Mouse (Mus musculus): ENCODE data around the gene Tyro3.

The Tyro3 gene

DNA sequence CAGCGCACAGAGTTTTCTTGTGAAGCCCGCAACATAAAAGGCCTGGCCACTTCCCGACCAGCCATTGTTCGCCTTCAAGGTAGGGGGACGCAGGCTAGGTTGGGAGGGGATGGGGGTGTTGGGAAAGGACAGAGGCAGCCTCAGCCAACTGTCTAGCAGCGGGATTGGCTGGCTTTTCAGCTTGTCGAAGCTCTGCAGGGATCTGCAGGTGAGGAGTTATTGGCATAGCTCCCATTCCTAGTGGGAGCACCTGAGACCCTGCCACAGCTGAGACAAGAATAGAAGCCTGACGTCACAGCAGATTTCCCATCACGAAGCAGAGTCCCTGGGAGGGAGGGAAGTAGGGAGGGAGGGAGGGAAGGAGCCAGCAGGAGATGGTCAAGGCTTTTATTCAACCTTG lies 7.2 kb downstream of the Tyro3 start:
- no peak for DNase-seq

DNA sequence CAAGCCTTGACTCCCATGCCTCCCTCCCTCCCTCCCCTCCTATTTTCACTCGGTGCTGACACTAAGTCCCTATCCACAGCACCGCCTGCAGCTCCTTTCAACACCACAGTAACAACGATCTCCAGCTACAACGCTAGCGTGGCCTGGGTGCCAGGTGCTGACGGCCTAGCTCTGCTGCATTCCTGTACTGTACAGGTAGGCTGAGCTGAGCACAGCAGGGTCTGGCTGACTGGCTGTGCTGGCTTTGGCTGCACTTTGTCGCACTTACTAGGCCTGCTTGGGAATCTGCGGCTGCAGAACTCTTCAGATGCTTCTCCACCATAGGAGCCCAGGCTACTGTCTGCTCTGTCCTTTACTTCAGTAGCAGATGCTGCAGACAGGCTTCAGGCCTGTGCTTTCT lies 8.0 kb downstream of the Tyro3 start:
- no peak for DNase-seq

DNA sequence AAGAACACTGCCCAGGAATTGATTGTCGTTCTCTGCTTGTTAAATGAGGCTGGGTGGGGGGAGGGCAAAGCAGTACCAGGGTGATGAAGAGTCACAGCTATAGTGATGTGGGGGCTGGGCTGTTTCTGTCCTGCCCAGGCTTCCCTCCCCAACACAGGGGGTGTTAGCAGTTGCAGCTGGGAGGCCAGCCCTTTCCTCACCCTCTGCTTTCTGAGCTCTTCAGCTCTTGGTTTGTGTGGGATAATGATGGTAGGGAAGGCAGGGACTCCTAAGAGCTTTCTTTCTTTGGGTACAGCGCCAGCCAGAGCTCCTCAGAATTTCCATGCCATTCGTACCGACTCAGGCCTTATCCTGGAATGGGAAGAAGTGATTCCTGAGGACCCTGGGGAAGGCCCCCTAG lies 10.9 kb downstream of the Tyro3 start:
- no peak for DNase-seq

DNA sequence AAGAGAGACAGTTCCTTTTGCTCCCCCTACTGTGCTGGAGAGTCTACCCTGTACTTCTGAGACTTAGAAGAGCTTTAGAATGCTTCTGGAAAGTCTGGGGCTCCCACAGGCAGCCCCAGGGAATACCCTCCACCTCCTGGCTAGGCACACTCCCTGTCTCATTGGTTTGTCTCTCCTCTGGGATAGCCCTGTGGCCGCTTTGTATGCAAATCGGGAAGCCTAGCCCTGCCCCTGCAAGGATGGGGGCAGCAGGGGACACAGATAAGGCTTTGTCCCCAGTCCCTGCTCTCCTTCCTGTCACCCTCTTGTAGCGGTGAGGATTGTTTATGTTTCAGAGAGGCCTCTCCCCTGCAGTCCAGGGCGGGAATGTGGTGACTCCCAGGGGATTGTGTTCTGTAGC lies 11.3 kb downstream of the Tyro3 start:
- DNase-seq = no peak

DNA sequence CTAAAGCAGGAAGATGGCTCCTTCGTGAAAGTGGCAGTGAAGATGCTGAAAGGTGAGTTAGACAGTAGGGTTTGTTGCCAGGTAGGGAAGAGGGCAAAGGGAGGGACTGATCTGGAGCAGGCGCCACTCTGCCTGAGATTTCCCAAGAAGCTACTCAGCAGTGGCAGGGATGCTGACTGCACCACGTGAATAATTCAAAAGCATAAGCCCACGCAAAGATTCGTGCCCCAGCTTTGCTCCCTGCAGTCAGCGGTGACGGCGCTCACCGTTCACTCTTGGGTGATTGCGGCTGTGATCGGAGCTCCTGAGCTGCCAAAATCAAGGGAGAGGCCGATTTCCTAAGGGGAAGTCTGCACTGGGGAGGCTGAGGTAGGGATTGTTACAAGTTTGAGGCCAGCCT lies 13.4 kb downstream of the Tyro3 start:
- no peak for DNase-seq

DNA sequence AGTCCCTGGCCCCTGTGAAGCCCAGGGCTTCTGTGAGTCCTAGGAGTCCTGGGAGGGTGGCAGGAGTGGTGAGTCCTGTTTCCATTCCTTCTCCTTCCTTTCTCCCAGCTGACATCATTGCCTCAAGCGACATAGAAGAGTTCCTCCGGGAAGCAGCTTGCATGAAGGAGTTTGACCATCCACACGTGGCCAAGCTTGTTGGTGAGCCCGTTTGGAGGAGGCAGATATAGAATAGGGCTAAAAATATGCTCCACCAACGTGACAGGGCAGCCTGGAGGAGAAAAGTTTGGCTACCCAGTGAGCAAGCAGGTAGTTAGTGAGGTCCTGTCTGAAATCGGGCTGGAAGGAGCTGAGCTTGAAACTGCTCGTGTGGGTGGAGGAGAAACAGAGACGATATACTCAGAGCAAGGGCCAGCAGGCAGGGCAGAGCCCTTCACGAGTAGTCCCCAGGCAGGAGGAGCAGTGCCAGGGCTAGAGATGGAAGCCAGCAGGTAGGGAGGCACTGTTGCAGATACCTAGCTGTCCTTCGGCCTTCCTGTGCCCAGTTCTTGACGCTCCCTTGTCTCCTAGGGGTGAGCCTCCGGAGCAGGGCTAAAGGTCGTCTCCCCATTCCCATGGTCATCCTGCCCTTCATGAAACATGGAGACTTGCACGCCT lies 14.1 kb downstream of the Tyro3 start:
- no peak for DNase-seq

DNA sequence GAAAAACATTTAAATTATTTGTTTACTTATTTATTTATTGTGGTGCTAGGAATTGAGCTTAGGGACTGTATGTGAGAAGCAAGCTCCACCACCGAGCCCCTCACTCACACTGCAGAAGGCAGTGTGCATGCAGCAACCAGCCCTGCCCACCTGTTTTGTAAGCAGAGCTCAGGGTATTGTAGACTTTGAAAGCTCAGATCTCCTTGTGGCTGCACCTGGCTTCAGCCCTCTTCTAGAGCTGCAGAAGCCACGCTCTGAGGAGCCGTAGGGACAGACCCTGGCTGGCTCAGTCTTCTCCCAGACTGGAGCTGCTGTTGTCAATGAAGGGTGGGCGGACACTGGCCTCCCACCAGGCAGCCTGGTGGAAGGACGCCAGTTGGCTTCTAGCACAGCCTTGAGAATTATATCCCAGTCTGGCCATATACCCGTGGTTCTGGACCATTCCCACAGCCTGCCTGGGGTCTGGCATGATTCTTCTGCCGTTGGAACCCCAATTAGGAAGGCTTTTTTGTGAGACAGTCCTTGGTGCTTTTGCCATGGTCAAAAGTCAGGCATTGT lies 16.9 kb downstream of the Tyro3 start:
- no peak for DNase-seq

DNA sequence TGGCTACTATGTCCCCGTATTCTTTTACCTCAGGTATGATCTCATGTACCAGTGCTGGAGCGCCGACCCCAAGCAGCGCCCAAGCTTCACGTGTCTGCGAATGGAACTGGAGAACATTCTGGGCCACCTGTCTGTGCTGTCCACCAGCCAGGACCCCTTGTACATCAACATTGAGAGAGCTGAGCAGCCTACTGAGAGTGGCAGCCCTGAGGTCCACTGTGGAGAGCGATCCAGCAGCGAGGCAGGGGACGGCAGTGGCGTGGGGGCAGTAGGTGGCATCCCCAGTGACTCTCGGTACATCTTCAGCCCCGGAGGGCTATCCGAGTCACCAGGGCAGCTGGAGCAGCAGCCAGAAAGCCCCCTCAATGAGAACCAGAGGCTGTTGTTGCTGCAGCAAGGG lies 19.1 kb downstream of the Tyro3 start:
- no peak for DNase-seq

DNA sequence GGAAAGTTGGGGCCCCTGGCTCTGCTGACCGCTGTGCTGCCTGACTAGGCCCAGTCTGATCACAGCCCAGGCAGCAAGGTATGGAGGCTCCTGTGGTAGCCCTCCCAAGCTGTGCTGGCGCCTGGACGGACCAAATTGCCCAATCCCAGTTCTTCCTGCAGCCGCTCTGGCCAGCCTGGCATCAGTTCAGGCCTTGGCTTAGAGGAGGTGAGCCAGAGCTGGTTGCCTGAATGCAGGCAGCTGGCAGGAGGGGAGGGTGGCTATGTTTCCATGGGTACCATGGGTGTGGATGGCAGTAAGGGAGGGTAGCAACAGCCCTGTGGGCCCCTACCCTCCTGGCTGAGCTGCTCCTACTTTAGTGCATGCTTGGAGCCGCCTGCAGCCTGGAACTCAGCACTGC lies 19.5 kb downstream of the Tyro3 start:
- no peak for DNase-seq

DNA sequence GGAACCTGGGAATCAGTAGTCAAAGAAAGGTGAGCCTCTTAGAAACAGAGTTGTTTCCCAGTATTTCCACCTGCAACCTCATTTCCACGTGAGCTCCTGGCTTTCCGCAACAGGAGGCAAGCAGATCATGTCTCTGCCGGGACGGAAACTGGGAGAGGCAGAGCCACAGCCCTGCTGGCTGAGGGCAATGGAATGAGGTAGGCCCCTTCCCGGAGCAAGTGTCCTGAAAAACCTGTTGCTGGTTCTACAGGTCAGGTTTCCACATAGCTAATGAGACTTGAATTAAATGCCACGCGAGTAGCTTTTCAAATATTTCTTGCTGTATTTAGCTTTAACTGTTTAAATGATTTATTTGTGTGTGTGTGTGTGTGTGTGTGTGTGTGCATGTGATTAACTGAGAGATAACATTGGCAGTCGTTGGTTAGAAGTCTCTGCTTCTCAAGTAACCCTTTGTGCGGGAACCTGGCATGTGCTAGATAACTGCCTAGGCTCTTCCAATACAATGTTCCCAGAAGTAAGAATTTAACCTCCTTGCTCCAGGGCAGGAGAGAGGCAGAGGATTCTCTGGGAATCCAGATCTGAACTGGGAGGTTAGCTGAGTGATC lies 21.2 kb downstream of the Tyro3 start:
- no peak for DNase-seq

DNA sequence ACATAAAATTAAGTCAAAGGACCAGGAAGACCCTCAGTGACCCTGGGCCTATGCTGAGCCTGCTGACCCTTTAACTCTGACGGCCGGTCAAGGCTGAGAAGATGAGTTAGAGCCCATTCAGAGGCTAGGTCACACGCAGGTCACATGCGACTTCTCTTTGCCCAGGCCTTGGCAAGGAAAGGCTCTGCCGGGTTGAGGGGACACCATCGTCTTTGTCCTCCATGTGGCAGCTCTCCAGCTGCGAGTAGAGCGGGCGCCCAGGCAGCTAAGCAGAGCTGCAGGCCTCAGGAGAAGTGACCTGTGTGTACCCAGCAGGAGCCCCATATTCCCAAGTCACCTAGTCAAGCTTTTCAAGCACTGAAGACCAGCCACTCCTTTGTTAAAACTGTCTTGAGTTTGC lies 23.6 kb downstream of the Tyro3 start:
- no peak for DNase-seq

DNA sequence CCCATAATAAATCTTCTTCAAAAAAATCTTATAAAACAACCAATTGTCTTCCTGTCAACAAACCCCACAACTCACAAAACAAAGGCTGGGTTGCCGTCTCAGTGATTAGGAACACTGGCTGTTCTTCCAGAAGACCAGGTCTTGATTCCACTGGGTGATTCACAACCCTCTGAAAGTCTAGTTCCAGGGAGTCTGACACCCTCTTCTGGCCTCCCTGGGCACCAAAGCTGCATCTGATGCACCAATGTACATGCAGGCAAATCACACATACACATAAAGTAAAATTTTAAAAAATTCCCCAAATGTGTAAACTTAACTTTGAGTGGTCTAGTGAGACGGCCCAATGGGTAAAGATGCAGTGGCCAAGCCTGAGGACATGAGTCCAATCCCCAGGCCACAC lies 33.0 kb downstream of the Tyro3 start:
- DNase-seq = no peak

DNA sequence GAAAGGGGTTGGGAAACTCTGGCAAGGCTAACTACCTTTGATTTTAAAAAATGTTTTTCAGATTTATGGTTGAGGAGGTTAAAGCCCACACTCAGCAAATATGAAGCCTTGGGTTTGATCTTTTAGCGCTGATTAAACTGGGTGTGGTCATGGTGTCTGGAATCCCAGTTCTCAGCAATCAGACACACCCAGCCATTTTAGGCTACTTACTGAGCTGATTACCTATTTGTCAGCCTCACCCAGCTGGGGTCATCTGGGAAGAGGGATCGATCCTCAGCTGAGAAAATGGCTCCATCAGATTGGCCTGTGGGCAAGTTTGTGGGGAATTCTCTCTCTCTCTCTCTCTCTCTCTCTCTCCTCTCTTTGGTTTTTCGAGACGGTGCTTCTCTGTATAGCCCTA lies 36.7 kb downstream of the Tyro3 start:
- no peak for DNase-seq

DNA sequence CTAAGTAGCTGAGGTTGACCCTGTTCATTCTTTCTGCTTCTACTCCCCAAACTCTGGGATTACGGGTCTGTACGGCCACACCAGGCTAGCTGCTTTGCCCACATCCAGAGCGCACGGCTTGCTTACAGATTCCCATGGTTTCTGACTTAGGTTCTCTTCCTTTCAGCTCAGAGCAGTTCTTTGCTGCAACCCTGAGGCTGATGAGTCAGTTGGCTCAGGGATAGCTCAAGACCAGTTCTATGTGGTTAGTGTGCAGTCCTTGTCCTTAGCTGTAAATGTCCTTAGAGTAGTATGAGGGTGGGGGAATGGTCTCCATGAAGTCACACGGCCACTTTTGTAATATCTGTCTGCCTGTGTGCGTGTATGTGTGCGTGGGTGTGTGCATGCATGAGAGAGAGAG lies 40.1 kb downstream of the Tyro3 start:
- no peak for DNase-seq

DNA sequence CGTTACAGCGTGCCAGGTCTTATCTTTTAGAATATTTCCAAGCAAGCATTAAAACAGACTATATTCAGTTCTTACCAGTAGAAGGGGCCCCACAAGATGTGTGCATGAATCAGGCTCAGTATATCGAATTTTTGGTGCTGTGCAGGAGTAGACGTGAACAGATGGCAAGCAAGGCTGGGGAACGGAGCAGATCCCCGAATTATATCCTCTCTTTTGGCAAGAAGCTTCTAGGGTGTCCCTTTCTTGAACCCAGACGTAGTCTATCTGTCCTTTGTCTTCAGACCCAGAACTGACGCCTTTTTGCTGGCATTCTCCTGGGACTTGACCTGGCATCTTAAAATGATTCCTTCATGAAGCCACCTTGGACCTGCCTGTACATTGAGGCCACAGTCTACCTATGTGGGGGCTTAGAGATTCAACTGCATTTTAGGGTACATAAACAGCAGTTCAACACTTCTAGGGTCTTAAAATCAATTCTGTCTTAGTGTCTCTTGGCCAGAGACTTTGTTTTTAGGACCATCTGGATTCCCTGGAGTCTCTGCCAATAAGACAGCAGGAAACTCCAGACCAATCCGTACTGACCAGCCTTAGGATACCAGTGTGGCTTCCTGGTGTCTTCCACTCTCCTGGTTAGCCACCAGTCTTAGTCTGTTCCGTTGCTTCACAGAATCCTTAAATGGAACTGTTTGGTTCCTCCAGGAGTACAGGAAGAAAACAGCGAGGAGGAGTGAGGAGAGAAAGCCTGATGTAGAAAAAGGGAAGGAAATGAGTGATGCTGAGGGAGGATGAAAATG lies 41.0 kb downstream of the Tyro3 start:
- no peak for DNase-seq

DNA sequence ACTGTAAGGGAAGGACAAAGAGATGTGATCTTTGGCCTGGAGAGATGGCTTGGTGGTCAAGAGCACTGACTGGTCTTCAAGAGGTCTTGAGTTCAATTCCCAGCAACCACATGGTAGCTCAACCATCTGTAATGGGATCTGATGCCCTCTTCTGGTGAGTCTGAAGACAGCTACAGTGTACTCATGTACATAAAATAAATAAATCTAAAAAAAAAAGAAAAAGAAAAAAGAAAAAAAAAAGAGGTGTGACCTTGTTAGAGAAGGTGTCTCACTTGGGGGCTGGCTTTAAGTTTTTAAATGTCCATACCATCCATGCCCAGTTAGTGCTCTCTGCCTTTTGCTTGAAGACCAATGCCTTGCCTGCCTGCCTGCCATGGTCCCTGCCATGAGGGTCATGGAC lies 42.5 kb downstream of the Tyro3 start:
- DNase-seq = no peak

DNA sequence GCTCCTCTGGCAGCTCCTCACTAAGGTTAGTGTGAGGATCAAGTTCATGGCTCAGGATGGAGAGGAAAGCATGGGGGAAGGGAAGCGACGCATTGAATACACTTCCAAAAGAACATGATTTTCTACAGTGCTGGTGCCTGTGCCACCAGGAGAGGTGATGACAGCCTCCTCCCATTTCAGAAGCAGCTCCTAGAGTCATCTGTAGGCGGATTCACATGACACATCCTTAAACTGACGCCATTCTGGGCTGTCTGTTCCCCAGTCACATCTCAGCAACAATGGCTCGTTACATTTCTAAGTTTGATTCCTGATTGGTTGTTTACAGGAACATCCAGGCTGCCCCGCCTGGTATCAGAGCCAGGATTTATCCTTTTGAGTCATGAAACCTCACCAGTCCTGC lies 44.5 kb downstream of the Tyro3 start:
- DNase-seq = no peak

DNA sequence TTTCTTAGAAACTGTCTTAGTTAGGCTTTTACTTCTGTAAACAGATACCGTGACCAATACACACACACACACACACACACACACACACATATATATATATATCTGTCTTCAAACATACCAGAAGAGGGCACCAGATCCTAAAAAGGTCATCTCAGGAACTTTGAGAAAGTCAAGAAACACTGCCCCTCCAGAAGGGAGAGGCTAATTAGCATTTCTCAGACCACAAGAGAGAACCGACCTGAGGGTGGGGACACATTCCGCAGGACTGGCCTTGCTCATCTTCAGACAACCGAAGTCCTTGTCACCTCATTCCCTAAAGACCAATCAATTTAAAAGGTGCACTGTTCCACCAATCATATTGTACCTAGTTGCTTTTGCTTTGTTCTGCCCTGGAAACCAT lies 46.0 kb downstream of the Tyro3 start:
- DNase-seq = no peak

DNA sequence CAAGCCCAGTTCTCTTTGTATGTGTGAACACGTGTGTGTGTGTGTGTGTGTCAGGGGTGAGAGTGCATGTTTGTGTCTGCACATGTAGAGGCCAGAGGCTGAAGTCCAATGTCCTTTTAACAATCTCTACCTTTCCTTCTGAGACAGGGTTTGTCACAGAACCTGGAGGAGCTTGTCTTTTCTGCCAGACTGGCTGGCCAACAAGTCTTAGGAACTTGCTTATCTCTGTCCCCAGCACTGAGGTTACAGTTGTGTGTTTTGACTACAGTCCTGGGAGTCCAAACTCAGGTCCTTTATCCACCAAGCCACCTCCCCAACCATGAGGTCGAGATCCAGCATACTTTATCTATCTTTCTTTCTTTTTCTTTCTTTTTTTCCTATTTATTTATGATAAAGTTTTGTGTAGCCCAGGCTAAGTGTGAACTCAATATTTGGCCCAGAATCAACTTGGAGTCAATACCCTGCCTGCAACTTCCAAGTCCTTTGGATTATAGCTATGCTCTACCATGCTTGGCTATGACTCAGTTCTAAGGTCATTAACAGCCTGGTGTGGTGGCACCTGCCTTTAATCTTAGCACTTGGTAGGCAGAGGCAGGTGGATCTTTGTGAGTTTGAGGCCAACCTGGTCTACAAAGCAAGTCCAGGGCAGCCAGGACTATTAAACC lies 48.5 kb downstream of the Tyro3 start:
- no peak for DNase-seq

DNA sequence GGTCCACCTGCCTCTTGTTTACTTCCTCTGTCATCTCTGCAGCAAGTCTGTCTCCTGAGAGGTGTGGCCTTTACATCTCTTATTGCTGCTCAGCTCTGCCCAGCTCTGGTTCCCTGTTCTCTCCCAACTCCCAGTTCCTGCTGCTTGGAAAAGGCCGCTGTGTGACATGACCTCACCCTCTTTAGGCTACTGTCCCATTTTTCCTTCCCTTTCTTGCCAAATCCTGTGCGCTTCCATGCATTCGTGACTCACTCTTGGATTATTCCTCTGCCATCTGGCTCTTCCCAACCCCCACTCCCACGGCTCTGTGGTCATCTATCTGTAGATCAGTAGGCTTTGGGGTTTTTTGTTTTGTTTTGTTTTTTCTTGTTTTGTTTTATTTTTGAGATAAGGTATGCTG lies 49.4 kb downstream of the Tyro3 start:
- no peak for DNase-seq

DNA sequence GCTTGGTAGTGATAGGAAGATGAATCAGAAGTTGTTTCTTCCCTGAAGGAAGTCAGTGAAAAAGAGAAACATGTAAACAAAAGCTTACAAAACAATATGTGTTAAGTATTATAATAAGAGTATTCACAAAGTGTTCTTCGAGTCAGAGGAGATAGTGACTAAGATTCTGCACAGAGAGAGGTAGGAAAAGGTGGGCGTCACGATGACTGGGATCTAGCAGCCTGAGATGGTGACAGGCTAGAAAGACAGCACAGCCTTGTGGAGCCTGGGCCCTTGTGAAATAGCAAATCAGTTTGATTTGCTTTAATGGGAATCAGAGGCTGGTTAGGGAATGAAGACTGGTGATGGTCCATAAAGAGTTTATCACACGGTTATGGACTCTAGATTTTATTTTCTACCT lies 56.3 kb downstream of the Tyro3 start:
- DNase-seq = no peak

DNA sequence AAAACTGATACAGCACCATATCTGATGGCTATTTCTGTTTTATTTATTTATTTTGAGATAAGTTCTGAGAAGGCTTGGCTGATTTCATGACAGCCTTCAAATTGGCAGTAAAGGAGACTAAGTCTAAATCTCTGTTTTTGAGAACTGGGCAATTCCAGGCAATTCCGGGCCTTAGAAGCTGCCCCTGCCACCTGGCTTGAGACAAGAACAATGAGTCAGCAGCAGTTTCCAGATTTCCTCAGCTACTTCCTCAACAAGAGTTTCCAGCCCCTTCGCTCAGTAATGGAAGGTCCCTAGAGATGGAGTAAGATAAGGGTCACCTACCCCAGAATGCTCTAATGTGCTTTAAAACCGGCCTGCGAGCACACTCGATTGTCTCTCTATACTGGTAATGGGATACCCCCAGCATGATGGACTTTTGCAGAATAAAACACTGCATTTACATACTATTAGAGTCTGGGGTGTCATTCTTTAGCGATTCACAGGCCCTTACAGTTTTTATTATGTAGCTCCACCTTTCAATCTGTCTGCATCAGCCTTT lies 57.8 kb downstream of the Tyro3 start:
- DNase-seq = no peak

DNA sequence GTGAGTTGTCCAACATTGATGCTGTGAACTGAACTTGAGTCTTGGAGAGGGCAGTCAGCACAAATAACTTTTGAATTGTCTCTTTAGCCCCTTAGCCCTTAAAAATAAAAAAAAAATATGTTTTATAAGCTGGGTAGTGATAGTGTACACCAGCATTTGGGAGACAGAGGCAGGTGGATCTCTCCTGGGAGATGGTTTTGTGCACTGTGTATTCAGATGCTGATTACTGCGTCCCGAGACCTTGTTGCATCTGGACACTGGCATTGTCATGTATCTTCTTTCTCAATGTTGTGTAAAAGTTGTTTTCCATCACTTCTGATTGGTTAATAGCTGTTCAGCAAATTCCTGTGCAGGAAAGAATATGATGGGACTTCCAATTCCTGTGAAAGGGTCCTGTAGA lies 59.8 kb downstream of the Tyro3 start:
- DNase-seq = no peak
